In the genomic region with DNA sequence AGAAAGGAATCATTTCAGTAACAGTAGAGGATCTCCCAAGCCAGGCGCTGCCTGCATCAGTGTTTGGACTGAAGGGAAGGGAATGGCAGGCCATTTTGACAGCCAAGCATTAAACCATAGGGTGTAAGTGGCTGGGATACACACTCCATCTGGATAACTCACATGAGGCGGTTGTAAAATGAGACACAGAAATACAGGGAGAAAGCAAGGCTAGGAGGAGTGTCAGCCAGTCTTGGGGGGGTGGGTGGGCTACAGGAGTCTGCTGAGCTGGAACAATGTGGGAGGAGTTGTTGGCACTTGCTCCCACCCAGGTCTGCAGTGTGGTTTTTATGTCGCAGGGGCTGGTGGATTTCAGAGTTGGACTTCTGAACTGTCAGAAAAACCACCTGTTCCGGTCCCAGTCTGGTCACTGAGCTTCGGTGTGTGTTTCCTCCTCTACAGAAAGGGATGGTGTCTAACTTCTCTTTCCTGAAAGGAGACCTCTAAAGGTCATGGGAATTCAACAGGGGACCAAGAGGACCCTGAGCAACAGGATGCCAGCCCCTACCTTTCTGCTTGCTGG, we compare ENCODE assay signal across 18 mouse cellular contexts. TPM values are rescaled to one million over a fixed set of nuclear protein-coding genes. Genes with fewer than 3 reads are reported as not detected.
"Had no signal": no experiment of that assay in that cellular context is flagged by ENCODE, and none has a peak within 500 bp of the region (broad histone marks: within the 10 kb centered on the region; RNA-seq: fewer than 3 reads in every experiment).

No protein-coding gene starts in this region.

- H3K4me2 ChIP-seq: lung, embryonic 15.5 days; midbrain, embryonic 11.5 days; midbrain, embryonic 13.5 days; midbrain, embryonic 15.5 days; neural tube, embryonic 12.5 days; stomach, embryonic 15.5 days had no signal

- H3K27ac ChIP-seq: lung, embryonic 15.5 days; macrophage; midbrain, embryonic 13.5 days; midbrain, embryonic 15.5 days; neural tube, embryonic 12.5 days; stomach, embryonic 15.5 days; stomach, postnatal 0 days had no signal

- H3K27me3 ChIP-seq: lung, embryonic 15.5 days; midbrain, embryonic 13.5 days; midbrain, embryonic 15.5 days; neural tube, embryonic 12.5 days; stomach, embryonic 15.5 days had no signal

- DNase-seq: lung, adult 2 months; lung, postnatal 14 days; lung, postnatal 36 days; right cerebral cortex, postnatal 14 days; thymus, adult 2 months; thymus, postnatal 25 days; thymus, postnatal 4 days had no signal

- H3K4me1 ChIP-seq: lung, embryonic 15.5 days; megakaryocyte, embryonic 14.5 days; neural tube, embryonic 12.5 days; stomach, embryonic 15.5 days had no signal

- ATAC-seq: lung, postnatal 0 days; midbrain, embryonic 13.5 days; midbrain, embryonic 15.5 days had no signal

- H3K4me3 ChIP-seq: lung, embryonic 15.5 days; megakaryocyte, embryonic 14.5 days; midbrain, embryonic 13.5 days; midbrain, embryonic 15.5 days; neural tube, embryonic 12.5 days; stomach, embryonic 15.5 days had no signal

- H3K9ac ChIP-seq: lung, embryonic 15.5 days; midbrain, embryonic 13.5 days; midbrain, embryonic 15.5 days; neural tube, embryonic 12.5 days; stomach, embryonic 15.5 days had no signal

- H3K9me3 ChIP-seq: lung, embryonic 15.5 days; megakaryocyte, embryonic 14.5 days; midbrain, embryonic 13.5 days; midbrain, embryonic 15.5 days; neural tube, embryonic 12.5 days; stomach, embryonic 15.5 days had no signal

- H3K36me3 ChIP-seq: midbrain, embryonic 13.5 days; midbrain, embryonic 15.5 days had no signal

RNA-seq across cellular contexts. Expression of a gene that starts 8.7 kb away (rescaled TPM):
- polyA plus RNA-seq: midbrain, embryonic 11.5 days; midbrain, embryonic 13.5 days; midbrain, embryonic 15.5 days; testis, adult 2 months had no signal
